24 mouse cellular contexts compared by ENCODE assay signal in the genomic region with DNA sequence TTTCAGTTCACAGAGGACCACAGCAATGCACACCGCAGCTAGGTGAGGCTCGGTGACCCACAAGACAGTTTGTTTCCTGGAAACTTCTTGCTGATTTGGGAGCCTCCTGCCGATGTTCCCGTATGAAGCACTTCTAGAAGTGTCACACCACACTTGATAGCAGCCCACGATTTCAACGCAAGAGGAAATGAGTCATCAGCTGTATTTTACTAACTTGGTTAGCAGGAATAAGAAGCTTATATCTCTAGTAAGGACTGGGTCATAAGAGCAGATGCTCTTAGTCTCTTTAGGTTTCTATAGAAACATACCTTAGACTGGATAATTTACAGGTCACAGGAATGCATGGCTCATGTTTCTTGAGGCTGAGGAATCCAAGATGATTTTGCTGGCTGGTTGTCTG.
DNase-seq lines count a peak whose midpoint lies in the region; ATAC-seq and TF ChIP-seq lines count a peak whose summit lies in the region.
"Had no signal": no experiment of that assay in that cellular context is flagged by ENCODE, and none has a peak within 500 bp of the region (broad histone marks: within the 10 kb centered on the region; RNA-seq: fewer than 3 reads in every experiment).

No protein-coding gene starts in this region.

- H3K79me2 ChIP-seq in myocyte (ENCODE audit: control insufficient read depth, insufficient read depth) = no peaks in the 10 kb centered on the region

- H3K27me3 ChIP-seq in myocyte (ENCODE audit: control insufficient read depth, insufficient read depth, insufficient read length) = no peaks in the 10 kb centered on the region
- H3K27me3 ChIP-seq: embryonic facial prominence, embryonic 12.5 days; embryonic facial prominence, embryonic 15.5 days; heart, embryonic 13.5 days; hindbrain, embryonic 12.5 days; hindbrain, embryonic 15.5 days had no signal

- no peak overlapping the region for H3K4me3 ChIP-seq in myocyte
- H3K4me3 ChIP-seq: embryonic facial prominence, embryonic 12.5 days; embryonic facial prominence, embryonic 15.5 days; heart, adult 2 months; heart, embryonic 10.5 days; heart, embryonic 13.5 days; hindbrain, embryonic 12.5 days; hindbrain, embryonic 15.5 days had no signal

- peak; percentile 3 to 34 for DNase-seq in spleen, postnatal 4 days (ENCODE audit: low spot score in 2 of 2)
- DNase-seq in spleen, postnatal 10 days (ENCODE audit: low spot score in 2 of 2) = no peak
- DNase-seq in MEL-GATA-1-ER (ENCODE audit: extremely low read depth, low read depth) = peak; percentile 21
- no peak for DNase-seq in layer of hippocampus, adult 9-11 months
- DNase-seq: adrenal gland, adult 8-10 months; adrenal gland, postnatal 25 days; cerebellum, adult 18-20 months; cerebellum, adult 9-10 months; cerebellum, postnatal 25 days; forebrain, postnatal 0 days; gastrocnemius, postnatal 25 days; heart, adult 2 months; heart, postnatal 14 days had no signal

- no peak for ATAC-seq in monocyte, adult 5-6 weeks (replicated peaks; ENCODE audit: insufficient number of reproducible peaks, low FRiP score, low TSS enrichment, poor library complexity, severe bottlenecking)
- ATAC-seq: activated CD4-positive, CD25-positive, alpha-beta regulatory T cell, adult 4 months; forebrain, embryonic 14.5 days; forebrain, postnatal 0 days; intestine, postnatal 0 days had no signal

- H3K36me3 ChIP-seq in myocyte (ENCODE audit: control insufficient read depth, insufficient read depth) = no peaks in the 10 kb centered on the region
- H3K36me3 ChIP-seq: embryonic facial prominence, embryonic 12.5 days; embryonic facial prominence, embryonic 15.5 days; heart, embryonic 10.5 days; heart, embryonic 13.5 days; hindbrain, embryonic 12.5 days; hindbrain, embryonic 15.5 days had no signal

- H3ac ChIP-seq in myocyte (ENCODE audit: control insufficient read depth, insufficient read length) = no peak overlapping the region

- no peak for TF ChIP-seq POLR2A in myocyte (IDR thresholded peaks at IDR 0.05; ENCODE audit: insufficient read length, low read depth)

- peak overlapping the region; percentile 36 for H3K4me2 ChIP-seq in myocyte (ENCODE audit: low read depth)
- H3K4me2 ChIP-seq: embryonic facial prominence, embryonic 12.5 days; embryonic facial prominence, embryonic 15.5 days; heart, embryonic 13.5 days; hindbrain, embryonic 12.5 days; hindbrain, embryonic 15.5 days had no signal

TF ChIP-seq in myocyte, 11 proteins besides CTCF, POLR2A, EP300 and RAD21:
- no peak for TF ChIP-seq CEBPB (IDR thresholded peaks at IDR 0.05; ENCODE audit: insufficient read depth, poor library complexity, severe bottlenecking)
- no peak for TF ChIP-seq REST (IDR thresholded peaks at IDR 0.05; ENCODE audit: insufficient read depth, insufficient read length)
- no peak for TF ChIP-seq TCF3 (IDR thresholded peaks at IDR 0.05; ENCODE audit: insufficient read length, low read depth)
- TF ChIP-seq MYOD1 (IDR thresholded peaks at IDR 0.05; ENCODE audit: control insufficient read depth in 1 of 3, insufficient read length in 2 of 3, low read depth in 2 of 3) = no peak
- no peak for TF ChIP-seq MAX (IDR thresholded peaks at IDR 0.05; ENCODE audit: low read depth)
- TF ChIP-seq USF1 (IDR thresholded peaks at IDR 0.05; ENCODE audit: low read depth) = no peak
- no peak for TF ChIP-seq POLR2AphosphoS2 (IDR thresholded peaks at IDR 0.05; ENCODE audit: insufficient read length, low read depth)
- TF ChIP-seq E2F4 (IDR thresholded peaks at IDR 0.05; ENCODE audit: insufficient read depth) = no peak
- TF ChIP-seq SRF (IDR thresholded peaks at IDR 0.05; ENCODE audit: control insufficient read depth, insufficient read length, low read depth) = no peak
- no peak for TF ChIP-seq MYOG (IDR thresholded peaks at IDR 0.05; ENCODE audit: control insufficient read depth in 1 of 3, insufficient read depth in 1 of 3, insufficient read length in 2 of 3, low read depth in 2 of 3)
- no peak for TF ChIP-seq TCF12 (IDR thresholded peaks at IDR 0.05; ENCODE audit: insufficient read depth, poor library complexity, severe bottlenecking)

Comparison
In these comparisons a context has a peak if more than half of its experiments do, and no peak if none do; other contexts are left out.
1. DNase-seq: peak in spleen, postnatal 4 days (2 of 2) and MEL-GATA-1-ER (single experiment); none in spleen, postnatal 10 days (0 of 2) and layer of hippocampus, adult 9-11 months (single experiment).